11 mouse cellular contexts compared by ENCODE assay signal in genomic region chr12:27849537-27849936, GRCm38 (mm10).
DNase-seq lines count a peak whose midpoint lies in the region; ATAC-seq and TF ChIP-seq lines count a peak whose summit lies in the region.
"Had no signal": no experiment of that assay in that cellular context is flagged by ENCODE, and none has a peak within 500 bp of the region (broad histone marks: within the 10 kb centered on the region; RNA-seq: fewer than 3 reads in every experiment).

No protein-coding gene starts in this region.

- no peak for ATAC-seq in heart, postnatal 0 days (ENCODE audit: insufficient read depth, low read depth)
- ATAC-seq in midbrain, embryonic 14.5 days (ENCODE audit: low FRiP score, low TSS enrichment), result no peak
- no peak for ATAC-seq in midbrain, embryonic 16.5 days

- no peak overlapping the region for H3K4me3 ChIP-seq in heart, postnatal 0 days (ENCODE audit: low read depth, low read length)
- H3K4me3 ChIP-seq in heart, embryonic 10.5 days, result no peak overlapping the region
- H3K4me3 ChIP-seq in midbrain, embryonic 14.5 days (replicated peaks; ENCODE audit: low read depth, low read length), result no peak overlapping the region
- no peak overlapping the region for H3K4me3 ChIP-seq in midbrain, embryonic 16.5 days (ENCODE audit: low read depth, low read length)
- H3K4me3 ChIP-seq: left cerebral cortex, adult 2 months; megakaryocyte, embryonic 14.5 days had no signal

- H3K9ac ChIP-seq in heart, postnatal 0 days (replicated peaks; ENCODE audit: low read depth, low read length), result no peak overlapping the region
- H3K9ac ChIP-seq in midbrain, embryonic 14.5 days (replicated peaks; ENCODE audit: low read length), result no peak overlapping the region
- H3K9ac ChIP-seq in midbrain, embryonic 16.5 days (ENCODE audit: low read depth, low read length), result no peak overlapping the region

- H3K4me2 ChIP-seq in heart, postnatal 0 days (ENCODE audit: low read depth, low read length), result no peak overlapping the region
- no peak overlapping the region for H3K4me2 ChIP-seq in midbrain, embryonic 14.5 days (ENCODE audit: low read length)
- H3K4me2 ChIP-seq in midbrain, embryonic 16.5 days (ENCODE audit: low read length), result no peak overlapping the region

- no peak for DNase-seq in heart, postnatal 0 days (ENCODE audit: low spot score)
- no peak for DNase-seq in heart, embryonic 10.5 days (ENCODE audit: low spot score)
- peak; percentile 28 for DNase-seq in midbrain, embryonic 14.5 days
- DNase-seq in R1 (ENCODE audit: low read depth, low spot score), result peak; percentile 64
- peak; percentile 64 to 67 for DNase-seq in kidney, postnatal 4 days
- DNase-seq in spleen, postnatal 4 days (ENCODE audit: low spot score in 2 of 2), result no peak
- DNase-seq in spleen, postnatal 10 days (ENCODE audit: low spot score in 2 of 2), result no peak
- DNase-seq: cerebellum, adult 11 months had no signal

- H3K27me3 ChIP-seq in heart, postnatal 0 days (ENCODE audit: control insufficient read depth, insufficient read depth, low read length), result no peaks in the 10 kb centered on the region
- H3K27me3 ChIP-seq in heart, embryonic 10.5 days (ENCODE audit: insufficient read depth, poor library complexity, severe bottlenecking), result no peaks in the 10 kb centered on the region
- no peaks in the 10 kb centered on the region for H3K27me3 ChIP-seq in midbrain, embryonic 14.5 days (ENCODE audit: control insufficient read depth, insufficient read depth, low read length)
- H3K27me3 ChIP-seq in midbrain, embryonic 16.5 days (ENCODE audit: control insufficient read depth, insufficient read depth, low read depth, low read length), result no peaks in the 10 kb centered on the region
- H3K27me3 ChIP-seq: megakaryocyte, embryonic 14.5 days had no signal

- H3K4me1 ChIP-seq in heart, postnatal 0 days (ENCODE audit: control insufficient read depth, insufficient read depth), result no peaks in the 10 kb centered on the region
- no peaks in the 10 kb centered on the region for H3K4me1 ChIP-seq in heart, embryonic 10.5 days
- H3K4me1 ChIP-seq in midbrain, embryonic 14.5 days (ENCODE audit: control insufficient read depth, insufficient read depth, low read length), result no peaks in the 10 kb centered on the region
- H3K4me1 ChIP-seq in midbrain, embryonic 16.5 days (ENCODE audit: control insufficient read depth, insufficient read depth, low read length), result no peaks in the 10 kb centered on the region
- H3K4me1 ChIP-seq: megakaryocyte, embryonic 14.5 days had no signal

- H3K9me3 ChIP-seq in heart, postnatal 0 days (replicated peaks; ENCODE audit: control insufficient read depth, low read length), result no peaks in the 10 kb centered on the region
- no peaks in the 10 kb centered on the region for H3K9me3 ChIP-seq in heart, embryonic 10.5 days
- H3K9me3 ChIP-seq in midbrain, embryonic 14.5 days (ENCODE audit: control insufficient read depth, low read length), result no peaks in the 10 kb centered on the region
- no peaks in the 10 kb centered on the region for H3K9me3 ChIP-seq in midbrain, embryonic 16.5 days (replicated peaks; ENCODE audit: control insufficient read depth, low read length, poor library complexity, severe bottlenecking)

- no peaks in the 10 kb centered on the region for H3K36me3 ChIP-seq in heart, postnatal 0 days (replicated peaks; ENCODE audit: control insufficient read depth, insufficient read depth, low read length)
- no peaks in the 10 kb centered on the region for H3K36me3 ChIP-seq in heart, embryonic 10.5 days
- no peaks in the 10 kb centered on the region for H3K36me3 ChIP-seq in midbrain, embryonic 14.5 days (ENCODE audit: control insufficient read depth, insufficient read depth, low read length)
- H3K36me3 ChIP-seq in midbrain, embryonic 16.5 days (ENCODE audit: control insufficient read depth, insufficient read depth, low read length), result no peaks in the 10 kb centered on the region

- no peak for TF ChIP-seq EP300 in heart, postnatal 0 days (IDR thresholded peaks at IDR 0.05; ENCODE audit: low read depth)

- no peak overlapping the region for H3K27ac ChIP-seq in heart, postnatal 0 days (ENCODE audit: low read depth)
- H3K27ac ChIP-seq in heart, embryonic 10.5 days, result no peak overlapping the region
- no peak overlapping the region for H3K27ac ChIP-seq in midbrain, embryonic 14.5 days (replicated peaks; ENCODE audit: low read depth, low read length)
- H3K27ac ChIP-seq in midbrain, embryonic 16.5 days (ENCODE audit: low read length), result no peak overlapping the region
- H3K27ac ChIP-seq: left cerebral cortex, adult 2 months had no signal

- peak; percentile 32 for TF ChIP-seq CTCF in heart, postnatal 0 days (IDR thresholded peaks at IDR 0.05; ENCODE audit: low read depth)

- WGBS in heart, postnatal 0 days, result 83% methylated on average over 3 of the region's 3 CpGs
- WGBS in heart, embryonic 10.5 days, result 83% methylated on average over 3 of the region's 3 CpGs
- WGBS in midbrain, embryonic 14.5 days, result 94% methylated on average over 3 of the region's 3 CpGs
- WGBS in midbrain, embryonic 16.5 days, result 96% methylated on average over 3 of the region's 3 CpGs

Comparison
In these comparisons a context has a peak if more than half of its experiments do, and no peak if none do; other contexts are left out.
1. DNase-seq: peak in midbrain, embryonic 14.5 days (single experiment), R1 (single experiment) and kidney, postnatal 4 days (2 of 2); none in heart, postnatal 0 days (single experiment), heart, embryonic 10.5 days (single experiment), spleen, postnatal 4 days (0 of 2) and spleen, postnatal 10 days (0 of 2).